Mouse (Mus musculus): ENCODE data around the gene Cpe.

Cpe gene

GRCm38 (mm10) chr8:64726190-64726695, 33.4 kb upstream of the Cpe start:
- Histone ChIP-seq H3K36me3 (ENCODE audit: insufficient read depth, low read length) (peaks cover 98% of the 10 kb centered on the region), H3K4me1 (replicated peaks; ENCODE audit: low read depth, low read length) (peaks cover 50% of the 10 kb centered on the region), H3K27me3 (ENCODE audit: insufficient read depth, low read length) (no peaks in the 10 kb centered on the region), H3K9me3 (ENCODE audit: low read length) (no peaks in the 10 kb centered on the region), H3K4me3 (replicated peaks; ENCODE audit: low read length) (no peak overlapping the region)
- no peak for TF ChIP-seq NANOG (IDR thresholded peaks at IDR 0.05; ENCODE audit: borderline replicate concordance, low read length)

- Histone ChIP-seq H3K4me3 (replicated peaks; ENCODE audit: low read length) (no peak overlapping the region), H3K36me3 (ENCODE audit: insufficient read depth, low read length) (peaks cover 98% of the 10 kb centered on the region), H3K9me3 (ENCODE audit: low read length) (no peaks in the 10 kb centered on the region), H3K27me3 (ENCODE audit: insufficient read depth, low read length) (no peaks in the 10 kb centered on the region), H3K4me1 (replicated peaks; ENCODE audit: low read depth, low read length) (peaks cover 24% of the 10 kb centered on the region)
- TF ChIP-seq NANOG (IDR thresholded peaks at IDR 0.05; ENCODE audit: borderline replicate concordance, low read length) (no peak), CTCF (conservative IDR thresholded peaks at IDR 0.05; ENCODE audit: low read length) (no peak), POU5F1 (IDR thresholded peaks at IDR 0.05; ENCODE audit: borderline replicate concordance, low read length) (no peak)
Observed at GRCm38 (mm10) chr8:64723206-64723605, 30.4 kb upstream of the Cpe start.

GRCm38 (mm10) chr8:64717868-64718267, 25.0 kb upstream of the Cpe start:
- H3K27me3 ChIP-seq (ENCODE audit: insufficient read depth, low read length) = no peaks in the 10 kb centered on the region
- peaks cover 74% of the 10 kb centered on the region for H3K36me3 ChIP-seq (ENCODE audit: insufficient read depth, low read length)
- TF ChIP-seq NANOG (IDR thresholded peaks at IDR 0.05; ENCODE audit: borderline replicate concordance, low read length) = no peak
- peak; percentile 53 for TF ChIP-seq CTCF (conservative IDR thresholded peaks at IDR 0.05; ENCODE audit: low read length)
- H3K4me3 ChIP-seq (replicated peaks; ENCODE audit: low read length) = no peak overlapping the region
- peaks cover 3% of the 10 kb centered on the region for H3K4me1 ChIP-seq (replicated peaks; ENCODE audit: low read depth, low read length)
- H3K9me3 ChIP-seq (ENCODE audit: low read length) = peaks cover 5% of the 10 kb centered on the region; the same call in 1 of the 2 replicates

- Histone ChIP-seq H3K4me3 (replicated peaks; ENCODE audit: low read length) (no peak overlapping the region), H3K27me3 (ENCODE audit: insufficient read depth, low read length) (no peaks in the 10 kb centered on the region), H3K4me1 (replicated peaks; ENCODE audit: low read depth, low read length) (peaks cover 8% of the 10 kb centered on the region), H3K9me3 (ENCODE audit: low read length) (peaks cover 7% of the 10 kb centered on the region; the same call in 1 of the 2 replicates), H3K36me3 (ENCODE audit: insufficient read depth, low read length) (peaks cover 21% of the 10 kb centered on the region)
- no peak for TF ChIP-seq CTCF (conservative IDR thresholded peaks at IDR 0.05; ENCODE audit: low read length)
- TF ChIP-seq POU5F1 (IDR thresholded peaks at IDR 0.05; ENCODE audit: borderline replicate concordance, low read length) = no peak
- no peak for TF ChIP-seq NANOG (IDR thresholded peaks at IDR 0.05; ENCODE audit: borderline replicate concordance, low read length)
Observed at GRCm38 (mm10) chr8:64712499-64712898, 19.6 kb upstream of the Cpe start.

GRCm38 (mm10) chr8:64711544-64711943, 18.7 kb upstream of the Cpe start:
- Histone ChIP-seq H3K4me3 (replicated peaks; ENCODE audit: low read length) (no peak overlapping the region), H3K4me1 (replicated peaks; ENCODE audit: low read depth, low read length) (peaks cover 8% of the 10 kb centered on the region), H3K36me3 (ENCODE audit: insufficient read depth, low read length) (peaks cover 12% of the 10 kb centered on the region), H3K27me3 (ENCODE audit: insufficient read depth, low read length) (no peaks in the 10 kb centered on the region), H3K9me3 (ENCODE audit: low read length) (peaks cover 8% of the 10 kb centered on the region; the same call in 1 of the 2 replicates)
- TF ChIP-seq CTCF (conservative IDR thresholded peaks at IDR 0.05; ENCODE audit: low read length) (no peak), NANOG (IDR thresholded peaks at IDR 0.05; ENCODE audit: borderline replicate concordance, low read length) (no peak)

GRCm38 (mm10) chr8:64707481-64707880, 14.6 kb upstream of the Cpe start:
- peaks cover under 1% of the 10 kb centered on the region for H3K4me1 ChIP-seq (replicated peaks; ENCODE audit: low read depth, low read length)
- TF ChIP-seq CTCF (conservative IDR thresholded peaks at IDR 0.05; ENCODE audit: low read length) = no peak
- TF ChIP-seq NANOG (IDR thresholded peaks at IDR 0.05; ENCODE audit: borderline replicate concordance, low read length) = no peak
- no peak for TF ChIP-seq POU5F1 (IDR thresholded peaks at IDR 0.05; ENCODE audit: borderline replicate concordance, low read length)
- no peaks in the 10 kb centered on the region for H3K27me3 ChIP-seq (ENCODE audit: insufficient read depth, low read length)
- H3K4me3 ChIP-seq (replicated peaks; ENCODE audit: low read length) = no peak overlapping the region
- H3K9me3 ChIP-seq (ENCODE audit: low read length) = peaks cover 3% of the 10 kb centered on the region; the same call in 1 of the 2 replicates
- no peaks in the 10 kb centered on the region for H3K36me3 ChIP-seq (ENCODE audit: insufficient read depth, low read length)

- Histone ChIP-seq H3K4me3 (replicated peaks; ENCODE audit: low read length) (no peak overlapping the region), H3K4me1 (replicated peaks; ENCODE audit: low read depth, low read length) (no peaks in the 10 kb centered on the region), H3K36me3 (ENCODE audit: insufficient read depth, low read length) (no peaks in the 10 kb centered on the region), H3K9me3 (ENCODE audit: low read length) (peaks cover 3% of the 10 kb centered on the region; the same call in 1 of the 2 replicates), H3K27me3 (ENCODE audit: insufficient read depth, low read length) (no peaks in the 10 kb centered on the region)
- TF ChIP-seq NANOG (IDR thresholded peaks at IDR 0.05; ENCODE audit: borderline replicate concordance, low read length) = no peak
- TF ChIP-seq POU5F1 (IDR thresholded peaks at IDR 0.05; ENCODE audit: borderline replicate concordance, low read length) = no peak
- TF ChIP-seq CTCF (conservative IDR thresholded peaks at IDR 0.05; ENCODE audit: low read length) = no peak
Observed at GRCm38 (mm10) chr8:64703191-64703590, 10.3 kb upstream of the Cpe start.

GRCm38 (mm10) chr8:64691591-64692401, 1.1 kb downstream of the Cpe start:
- H3K27me3 ChIP-seq (ENCODE audit: insufficient read depth, low read length) = peaks cover 43% of the 10 kb centered on the region
- peaks cover 8% of the 10 kb centered on the region for H3K4me1 ChIP-seq (replicated peaks; ENCODE audit: low read depth, low read length)
- H3K9me3 ChIP-seq (ENCODE audit: low read length) = no peaks in the 10 kb centered on the region
- no peaks in the 10 kb centered on the region for H3K36me3 ChIP-seq (ENCODE audit: insufficient read depth, low read length)
- TF ChIP-seq CTCF (conservative IDR thresholded peaks at IDR 0.05; ENCODE audit: low read length) (no peak), POU5F1 (IDR thresholded peaks at IDR 0.05; ENCODE audit: borderline replicate concordance, low read length) (no peak), NANOG (IDR thresholded peaks at IDR 0.05; ENCODE audit: borderline replicate concordance, low read length) (no peak)
- H3K4me3 ChIP-seq (replicated peaks; ENCODE audit: low read length) = peak overlapping the region; percentile 83
